In the genomic region with DNA sequence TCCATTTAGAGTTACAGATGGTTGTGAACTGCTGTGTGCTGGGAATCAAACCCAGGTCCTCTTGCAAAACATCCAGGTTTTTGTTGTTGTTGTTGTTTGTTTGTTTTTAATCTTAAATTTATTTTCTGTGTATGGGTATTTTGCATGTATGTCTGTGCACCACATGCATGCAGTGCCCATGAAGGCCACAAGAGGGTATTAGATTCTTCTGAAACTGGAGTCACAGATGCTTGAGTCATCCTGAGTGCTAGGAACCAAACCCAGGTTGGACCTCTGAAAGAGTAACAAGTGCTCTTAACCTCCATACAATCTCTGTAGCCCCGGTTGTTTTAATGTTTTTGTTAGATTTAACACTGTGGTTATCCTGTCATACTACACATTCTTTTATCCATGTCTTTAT, we compare ENCODE assay signal across 13 mouse cellular contexts. TPM values are rescaled to one million over a fixed set of nuclear protein-coding genes. Genes with fewer than 3 reads are reported as not detected.
DNase-seq lines count a peak whose midpoint lies in the region; TF ChIP-seq lines count a peak whose summit lies in the region.
"Had no signal": no experiment of that assay in that cellular context is flagged by ENCODE, and none has a peak within 500 bp of the region (broad histone marks: within the 10 kb centered on the region; RNA-seq: fewer than 3 reads in every experiment).

No protein-coding gene starts in this region.

- no peak overlapping the region for H3K4me3 ChIP-seq in layer of hippocampus, adult 2 months
- H3K4me3 ChIP-seq: heart, embryonic 13.5 days; hindbrain, embryonic 15.5 days had no signal

- H3K27ac ChIP-seq in layer of hippocampus, adult 2 months, result no peak overlapping the region
- H3K27ac ChIP-seq: heart, embryonic 13.5 days; hindbrain, embryonic 15.5 days had no signal

- DNase-seq in layer of hippocampus, adult 2 months (ENCODE audit: low spot score in 2 of 2), result no peak
- DNase-seq in layer of hippocampus, postnatal 10 days (ENCODE audit: low spot score in 2 of 2), result no peak
- peak; percentile 56 for DNase-seq in 416B (ENCODE audit: low read depth)
- DNase-seq in CD4-positive helper T cell, adult 2 months (ENCODE audit: low read depth, low spot score), result peak; percentile 17
- DNase-seq in induced T-regulatory cell, adult 2 months (ENCODE audit: low read depth), result peak; percentile 51
- no peak for DNase-seq in MN1 (ENCODE audit: low spot score)
- DNase-seq in urinary bladder, adult 2 months (ENCODE audit: low spot score), result no peak
- DNase-seq: cerebellum, postnatal 25 days; left cerebral cortex, postnatal 4 days; lung, adult 2 months had no signal

- peak; percentile 61 for TF ChIP-seq CTCF in layer of hippocampus, adult 2 months (conservative IDR thresholded peaks at IDR 0.05)

RNA-seq across cellular contexts. Expression of a gene that starts 21.1 kb away (rescaled TPM):
- total RNA-seq in layer of hippocampus, adult 2 months (2021), result 10 to 100 TPM; 79.9 to 87.5 TPM
- total RNA-seq in layer of hippocampus, postnatal 10 days (2021), result 10 to 100 TPM; 47.8 to 51.1 TPM
- polyA plus RNA-seq in urinary bladder, adult 2 months (2012; rRNA removed), result 33.2 and 41.7 TPM in 2 replicates

RNA-seq across cellular contexts. Expression of a gene that starts 40.1 kb away (rescaled TPM):
- 10 to 100 TPM; 55.1 to 62.6 TPM for total RNA-seq in layer of hippocampus, adult 2 months (2021)
- 10 to 100 TPM; 27.7 to 29.8 TPM for total RNA-seq in layer of hippocampus, postnatal 10 days (2021)
- polyA plus RNA-seq in urinary bladder, adult 2 months (2012; rRNA removed), result 33.4 and 43.0 TPM in 2 replicates

RNA-seq across cellular contexts. Expression of a gene that starts 42.8 kb away (rescaled TPM):
- 1 to 10 TPM; 4.5 to 5.0 TPM for total RNA-seq in layer of hippocampus, adult 2 months (2021)
- 10 to 100 TPM; 11.7 to 12.1 TPM for total RNA-seq in layer of hippocampus, postnatal 10 days (2021)
- polyA plus RNA-seq in urinary bladder, adult 2 months (2012; rRNA removed), result 0.07 and 0.11 TPM in 2 replicates
- polyA plus RNA-seq: activated CD4-positive, CD25-positive, alpha-beta regulatory T cell, adult 4 months had no signal

RNA-seq across cellular contexts. Expression of a gene that starts 58.7 kb away (rescaled TPM):
- total RNA-seq in layer of hippocampus, adult 2 months (2021), result 10 to 100 TPM; 29.8 to 32.0 TPM
- 10 to 100 TPM; 23.0 to 23.7 TPM for total RNA-seq in layer of hippocampus, postnatal 10 days (2021)
- 7.2 and 9.7 TPM in 2 replicates for polyA plus RNA-seq in urinary bladder, adult 2 months (2012; rRNA removed)

Comparison
In these comparisons a context has a peak if more than half of its experiments do, and no peak if none do; other contexts are left out.
1. DNase-seq: peak in 416B (single experiment), CD4-positive helper T cell, adult 2 months (single experiment) and induced T-regulatory cell, adult 2 months (single experiment); none in layer of hippocampus, adult 2 months (0 of 2), layer of hippocampus, postnatal 10 days (0 of 2), MN1 (single experiment) and urinary bladder, adult 2 months (single experiment).